Mouse (Mus musculus): ENCODE data around the gene Crocc2.

GRCm38 (mm10) chr1:93130242-93130983 lies 38.1 kb upstream of the Crocc2 start:
- no peak for TF ChIP-seq UBTF (IDR thresholded peaks at IDR 0.05; ENCODE audit: borderline replicate concordance, insufficient read depth, low read depth, low read length)
- no peak for TF ChIP-seq CTCF (IDR thresholded peaks at IDR 0.05 in 2 of 3, conservative IDR thresholded peaks at IDR 0.05 in 1 of 3; ENCODE audit: control insufficient read depth in 1 of 3, insufficient read depth in 1 of 3, low read depth in 2 of 3, low read length in 3 of 3, poor library complexity in 1 of 3, severe bottlenecking in 1 of 3)
- TF ChIP-seq EP300 (IDR thresholded peaks at IDR 0.05; ENCODE audit: low read depth in 1 of 2, low read length in 2 of 2): no peak
- TF ChIP-seq POLR2A (IDR thresholded peaks at IDR 0.05; ENCODE audit: control insufficient read depth in 1 of 2, insufficient read depth in 1 of 2, low read depth in 1 of 2, low read length in 2 of 2, poor library complexity in 1 of 2): no peak
- TF ChIP-seq ZNF384 (IDR thresholded peaks at IDR 0.05; ENCODE audit: low read depth, low read length): no peak
- no peak for TF ChIP-seq ETS1 (IDR thresholded peaks at IDR 0.05; ENCODE audit: low read depth, low read length)
- no peak for TF ChIP-seq SMC3 (IDR thresholded peaks at IDR 0.05; ENCODE audit: low read depth, low read length)
- no peak for TF ChIP-seq USF1 (IDR thresholded peaks at IDR 0.05; ENCODE audit: low read depth, low read length)
- no peak for TF ChIP-seq E2F4 (IDR thresholded peaks at IDR 0.05; ENCODE audit: borderline replicate concordance, low read depth, low read length)
